Mouse (Mus musculus): Measurements from ENCODE around the gene Zfp523.

Zfp523 gene

GRCm38 (mm10) chr17:28176775-28177539, at the start of gene Zfp523:
Zfp523 (plus strand) TSS chr17:28177129.
- DNase-seq (ENCODE audit: low spot score), result peak; percentile 86

- DNase-seq (ENCODE audit: low spot score), result no peak
Measured at GRCm38 (mm10) chr17:28129796-28130195, 47.1 kb upstream of the Zfp523 start.

- DNase-seq (ENCODE audit: low spot score), result no peak
Measured at GRCm38 (mm10) chr17:28130391-28131125, 46.4 kb upstream of the Zfp523 start.

- no peak for DNase-seq (ENCODE audit: low spot score)
Measured at GRCm38 (mm10) chr17:28131156-28131555, 45.8 kb upstream of the Zfp523 start.

GRCm38 (mm10) chr17:28133193-28133592, 43.7 kb upstream of the Zfp523 start:
- no peak for DNase-seq (ENCODE audit: low spot score)

GRCm38 (mm10) chr17:28135496-28135895, 41.4 kb upstream of the Zfp523 start:
- no peak for DNase-seq (ENCODE audit: low spot score)

- DNase-seq (ENCODE audit: low spot score), result no peak
Measured at GRCm38 (mm10) chr17:28136266-28136665, 40.7 kb upstream of the Zfp523 start.

- no peak for DNase-seq (ENCODE audit: low spot score)
Measured at GRCm38 (mm10) chr17:28138013-28138412, 38.9 kb upstream of the Zfp523 start.

- DNase-seq (ENCODE audit: low spot score), result no peak
Measured at GRCm38 (mm10) chr17:28138685-28139084, 38.2 kb upstream of the Zfp523 start.

GRCm38 (mm10) chr17:28140431-28141204, 36.3 kb upstream of the Zfp523 start:
- DNase-seq (ENCODE audit: low spot score), result no peak

- DNase-seq (ENCODE audit: low spot score), result no peak
Measured at GRCm38 (mm10) chr17:28141205-28141650, 35.7 kb upstream of the Zfp523 start.

- no peak for DNase-seq (ENCODE audit: low spot score)
Measured at GRCm38 (mm10) chr17:28141771-28142699, 34.9 kb upstream of the Zfp523 start, which contains the start of gene Scube3. Scube3 (plus strand) TSS chr17:28142141.

- DNase-seq (ENCODE audit: low spot score), result no peak
Measured at GRCm38 (mm10) chr17:28142700-28143610, 34.0 kb upstream of the Zfp523 start.

GRCm38 (mm10) chr17:28143751-28144150, 33.2 kb upstream of the Zfp523 start:
- no peak for DNase-seq (ENCODE audit: low spot score)

GRCm38 (mm10) chr17:28144241-28144640, 32.7 kb upstream of the Zfp523 start:
- DNase-seq (ENCODE audit: low spot score), result no peak

GRCm38 (mm10) chr17:28148288-28148687, 28.6 kb upstream of the Zfp523 start:
- DNase-seq (ENCODE audit: low spot score), result no peak

GRCm38 (mm10) chr17:28149734-28150133, 27.2 kb upstream of the Zfp523 start:
- no peak for DNase-seq (ENCODE audit: low spot score)

GRCm38 (mm10) chr17:28150456-28150855, 26.5 kb upstream of the Zfp523 start:
- DNase-seq (ENCODE audit: low spot score), result no peak

GRCm38 (mm10) chr17:28153095-28153494, 23.8 kb upstream of the Zfp523 start:
- no peak for DNase-seq (ENCODE audit: low spot score)

- DNase-seq (ENCODE audit: low spot score), result no peak
Measured at GRCm38 (mm10) chr17:28154970-28155369, 22.0 kb upstream of the Zfp523 start.
